Mouse (Mus musculus): ENCODE data around the gene Spint3. TPM values are rescaled to one million over a fixed set of nuclear protein-coding genes. Genes with fewer than 3 reads are reported as not detected.
A peak's percentile ranks its signal among the peaks of the same experiment; 100 is the strongest.

Gene Spint3
- total and polyA plus RNA-seq, 3 experiments, result not detected

DNA sequence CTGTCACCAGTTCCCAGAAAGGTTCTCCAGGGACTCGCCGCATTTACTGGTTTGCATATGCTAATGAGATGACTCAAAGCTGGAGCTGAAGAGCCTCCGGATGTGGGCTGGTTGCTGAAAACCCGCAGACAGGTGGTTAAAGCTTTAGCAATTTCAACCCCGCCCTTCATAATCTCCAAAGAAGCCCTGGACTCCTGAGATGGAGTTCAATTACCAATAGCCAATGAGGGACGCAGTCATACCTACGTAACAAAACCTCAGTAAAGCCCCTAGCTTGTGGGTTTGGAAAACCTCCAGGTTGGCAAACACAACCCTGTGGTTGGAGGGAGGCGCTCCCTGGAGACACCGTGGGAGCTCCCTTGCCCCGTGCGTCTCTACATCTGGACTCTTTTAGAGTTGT is 51.4 kb downstream of the Spint3 start:
- peak overlapping the region; percentile 71 for H3K27ac ChIP-seq (ENCODE audit: insufficient read depth, low read depth)
- in situ Hi-C loops (cut with MboI; ENCODE audit: low pct_ligation_motif_present, low pct_unique_long_range_greater_than_20kb, low sequenced_read_pairs), result no loop called here
- H3K9me3 ChIP-seq (replicated peaks; ENCODE audit: low read length), result peaks cover 25% of the 10 kb centered on the region
- H3K79me2 ChIP-seq (replicated peaks; ENCODE audit: control insufficient read depth, extremely low read depth, insufficient read depth, poor library complexity, severe bottlenecking), result no peaks in the 10 kb centered on the region
- H3K4me3 ChIP-seq (replicated peaks in 1 of 3; ENCODE audit: low read depth in 2 of 3, low read length in 2 of 3, poor library complexity in 1 of 3), result no peak overlapping the region
- H3K36me3 ChIP-seq (replicated peaks in 1 of 2; ENCODE audit: control insufficient read depth in 1 of 2, insufficient read depth in 1 of 2, low read length in 1 of 2), result no peaks in the 10 kb centered on the region
- no peak overlapping the region for H3K9ac ChIP-seq (ENCODE audit: insufficient read depth, low read depth)
- dilution Hi-C loops (cut with MboI; ENCODE audit: extremely low pct_ligation_motif_present, extremely low pct_unique_long_range_greater_than_20kb, low sequenced_read_pairs), result no loop called here
- TF ChIP-seq ZKSCAN1 (IDR thresholded peaks at IDR 0.05; ENCODE audit: borderline replicate concordance, low read depth, low read length), result no peak
- peak; percentile 4; the same call in 1 of the 2 replicates for TF ChIP-seq ELF1 (IDR thresholded peaks at IDR 0.05; ENCODE audit: low read depth, low read length)
- peak; percentile 82 for TF ChIP-seq CHD2 (IDR thresholded peaks at IDR 0.05; ENCODE audit: low read length)
- peak; percentile 99 for TF ChIP-seq TCF12 (IDR thresholded peaks at IDR 0.05; ENCODE audit: low read depth, low read length)
- peak; percentile 57 for TF ChIP-seq SIN3A (IDR thresholded peaks at IDR 0.05; ENCODE audit: low read length)
- peak; percentile 90 for TF ChIP-seq BHLHE40 (IDR thresholded peaks at IDR 0.05; ENCODE audit: low read depth, low read length)
- no peak for TF ChIP-seq RAD21 (IDR thresholded peaks at IDR 0.05; ENCODE audit: low read depth, low read length)
- 0 out of 2 replicates have a peak, but pooled peaks have one; percentile 66 for TF ChIP-seq MAZ (IDR thresholded peaks at IDR 0.05; ENCODE audit: low read depth, low read length)
- no peak for TF ChIP-seq CHD1 (IDR thresholded peaks at IDR 0.05; ENCODE audit: low read depth, low read length)
- TF ChIP-seq CTCF (conservative IDR thresholded peaks at IDR 0.05 in 1 of 2, IDR thresholded peaks at IDR 0.05 in 1 of 2; ENCODE audit: low read depth in 2 of 2, low read length in 2 of 2), result no peak
- TF ChIP-seq SMC3 (IDR thresholded peaks at IDR 0.05; ENCODE audit: low read depth, low read length), result no peak
- TF ChIP-seq EP300 (IDR thresholded peaks at IDR 0.05; ENCODE audit: low read length), result peak; percentile 98
- TF ChIP-seq MEF2A (IDR thresholded peaks at IDR 0.05; ENCODE audit: borderline replicate concordance, low read depth, low read length), result peak; percentile 93
- peak; percentile 97 for TF ChIP-seq JUND (conservative IDR thresholded peaks at IDR 0.05; ENCODE audit: low read depth, low read length)
- peak; percentile 52 for TF ChIP-seq MYC (IDR thresholded peaks at IDR 0.05; ENCODE audit: low read depth, low read length)
- TF ChIP-seq KAT2A (IDR thresholded peaks at IDR 0.05; ENCODE audit: insufficient replicate concordance, low read length), result peak; percentile 67; the same call in 1 of the 2 replicates
- peak; percentile 96 for TF ChIP-seq MAFK (IDR thresholded peaks at IDR 0.05; ENCODE audit: insufficient replicate concordance, low read length)
- TF ChIP-seq MXI1 (IDR thresholded peaks at IDR 0.05; ENCODE audit: low read depth, low read length), result no peak
- peak; percentile 97 for TF ChIP-seq RCOR1 (conservative IDR thresholded peaks at IDR 0.05; ENCODE audit: low read depth, low read length)
- peak; percentile 99 for TF ChIP-seq IRF4 (IDR thresholded peaks at IDR 0.05; ENCODE audit: low read depth, low read length)
- peak; percentile 96 for TF ChIP-seq ETS1 (conservative IDR thresholded peaks at IDR 0.05; ENCODE audit: low read depth, low read length)
- no peak for TF ChIP-seq UBTF (IDR thresholded peaks at IDR 0.05; ENCODE audit: low read depth, low read length)
- 0 out of 2 replicates have a peak, but pooled peaks have one; percentile 16 for TF ChIP-seq HCFC1 (IDR thresholded peaks at IDR 0.05; ENCODE audit: low read depth, low read length)
- peak; percentile 92 for TF ChIP-seq JUN (IDR thresholded peaks at IDR 0.05; ENCODE audit: insufficient read depth, low read depth, low read length)
- peaks cover 2 to 25% of the 10 kb centered on the region in 2 experiments for H3K4me1 ChIP-seq (ENCODE audit: control insufficient read depth in 1 of 2, insufficient read depth in 2 of 2)
- DNase-seq (ENCODE audit: extremely low read depth), result peak; percentile 99
- H3K27me3 ChIP-seq (replicated peaks), result peaks cover 9% of the 10 kb centered on the region
- peak overlapping the region; percentile 99 for H3K4me2 ChIP-seq (ENCODE audit: insufficient read depth, low read depth, poor library complexity, severe bottlenecking)

All from CH12.LX (cell line).